Mouse (Mus musculus) forebrain, embryonic 11.5 days (tissue): ENCODE results near the gene Rpp25. TPM values are rescaled to one million over a fixed set of nuclear protein-coding genes. Genes with fewer than 3 reads are reported as not detected.

Experiments
- ATAC-seq: fragments of 200-750 bp; cut with Nextera tagmentation; replicated peaks from 2 replicates; pipeline ENCODE4 v1.8.0; 2017; ENCODE audit warnings: moderate TSS enrichment; ENCODE audit not compliant: low FRiP score
- DNase-seq: peaks from one replicate; pipeline ENCODE4 v3.0.0-alpha.2; 2017; ENCODE audit warnings: low spot score
- H3K27ac ChIP-seq: fragments of 300-500 bp; sonication (generic); 2 replicates; pipeline ENCODE4 v1.5.1; 2014; ENCODE audit warnings: low read depth, low read length
- H3K27me3 ChIP-seq: fragments of 300-500 bp; sonication (generic); 2 replicates; pipeline ENCODE4 v1.6.1; 2014; ENCODE audit warnings: mild to moderate bottlenecking, low read length, mixed read lengths; ENCODE audit not compliant: control insufficient read depth, insufficient read depth
- H3K36me3 ChIP-seq: fragments of 300-500 bp; sonication (generic); 2 replicates; pipeline ENCODE4 v1.6.1; 2014; ENCODE audit warnings: mild to moderate bottlenecking, low read length, moderate library complexity, mixed read lengths; ENCODE audit not compliant: control insufficient read depth, insufficient read depth
- H3K4me1 ChIP-seq: fragments of 300-500 bp; sonication (generic); replicated peaks from 2 replicates; pipeline ENCODE4 v1.6.1; 2014; ENCODE audit warnings: low read length, mixed read lengths; ENCODE audit not compliant: control insufficient read depth, insufficient read depth
- H3K4me2 ChIP-seq: fragments of 300-500 bp; sonication (generic); 2 replicates; pipeline ENCODE4 v1.6.1; 2014; ENCODE audit warnings: low read depth, mild to moderate bottlenecking, low read length, moderate library complexity, mixed read lengths; ENCODE audit not compliant: severe bottlenecking
- H3K4me3 ChIP-seq: fragments of 300-500 bp; sonication (generic); 2 replicates; pipeline ENCODE4 v1.5.1; 2014; ENCODE audit warnings: low read depth, low read length
- H3K9ac ChIP-seq: fragments of 300-500 bp; sonication (generic); 2 replicates; pipeline ENCODE4 v1.6.1; 2014; ENCODE audit warnings: low read length
- H3K9me3 ChIP-seq: fragments of 300-500 bp; sonication (generic); 2 replicates; pipeline ENCODE4 v1.6.1; 2016; ENCODE audit warnings: low read length, mixed read lengths; ENCODE audit not compliant: control insufficient read depth
- WGBS: fragments of 180-500 bp; shearing (Covaris S2); extraction: QIAGEN DNeasy Blood & Tissue Kit; methylation state at CpG from one replicate; pipeline ENCODE4 v1.1.7; 2014; 5-methylcytosine and 5-hydroxymethylcytosine counted together
- polyA plus RNA-seq: library from polyadenylated mRNA; unstranded; fragments of >200 nt; fragmentation: Nextera tagmentation; extraction: Ambion mirVana; gene quantifications from 2 replicates; pipeline ENCODE4 v1.2.1, GENCODE M21; 2014

The Rpp25 gene
- polyA plus RNA-seq, 1 experiment from 2014 or later = 1.5 TPM

DNA sequence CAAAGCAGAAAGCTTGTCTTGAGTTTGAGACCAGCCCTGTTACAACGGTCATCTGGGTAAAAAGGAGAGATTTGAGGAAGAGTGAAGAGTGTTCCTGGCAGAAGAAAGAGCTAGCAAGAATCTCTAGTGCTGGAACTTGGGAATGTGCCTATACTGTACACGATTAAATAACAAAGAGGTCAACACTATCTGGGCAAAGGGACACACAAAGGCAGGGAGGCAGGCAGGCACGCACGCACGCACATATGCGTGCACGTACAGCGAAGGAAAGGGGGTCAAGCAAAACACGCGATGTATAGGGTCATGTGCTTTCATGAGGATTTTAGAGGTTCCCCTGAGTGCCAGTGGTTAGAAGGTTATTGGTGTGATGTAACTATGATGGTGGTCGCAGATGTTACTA is 49.3 kb downstream of the Rpp25 start:
- ATAC-seq = no peak
- DNase-seq = no peak
- Histone ChIP-seq H3K4me3 (no peak overlapping the region), H3K4me1 (peaks cover 6% of the 10 kb centered on the region; the same call in 1 of the 2 replicates), H3K36me3 (no peaks in the 10 kb centered on the region; the same call in 1 of the 2 replicates), H3K9ac (no peak overlapping the region), H3K27ac (no peak overlapping the region), H3K4me2 (no peak overlapping the region), H3K27me3 (no peaks in the 10 kb centered on the region), H3K9me3 (no peaks in the 10 kb centered on the region)
- WGBS = 71% methylated on average over 11 of the region's 11 CpGs

GRCm38 (mm10) chr9:57554753-57555152 is 50.9 kb downstream of the Rpp25 start:
- no peak overlapping the region for H3K4me2 ChIP-seq
- ATAC-seq (no peak), DNase-seq (no peak)
- H3K36me3 ChIP-seq = no peaks in the 10 kb centered on the region
- no peak overlapping the region for H3K27ac ChIP-seq
- no peaks in the 10 kb centered on the region for H3K27me3 ChIP-seq
- 38% methylated on average over 3 of the region's 3 CpGs for WGBS
- H3K9ac ChIP-seq = no peak overlapping the region
- H3K4me1 ChIP-seq = peaks cover 6% of the 10 kb centered on the region; the same call in 1 of the 2 replicates
- no peak overlapping the region for H3K4me3 ChIP-seq
- H3K9me3 ChIP-seq = no peaks in the 10 kb centered on the region

Other genes with a start within 250 kb of the Rpp25 start
- gene 1700017B05Rik, start 241.4 kb upstream of the Rpp25 start, polyA plus RNA-seq = 12.5 TPM in 2 replicates
- gene Ppcdc, start 63.9 kb upstream of the Rpp25 start, polyA plus RNA-seq = 26.5 and 29.5 TPM in 2 replicates
- 15.5 and 17.4 TPM in 2 replicates for gene Scamp5, start 36.0 kb upstream of the Rpp25 start, polyA plus RNA-seq
- gene Cox5a, start 17.2 kb downstream of the Rpp25 start, polyA plus RNA-seq = 624 and 635 TPM in 2 replicates
- 21.0 TPM in 2 replicates for gene Fam219b, start 33.5 kb downstream of the Rpp25 start, polyA plus RNA-seq
- gene Mpi, start 48.7 kb downstream of the Rpp25 start, polyA plus RNA-seq = 55.1 and 65.5 TPM in 2 replicates
- gene Scamp2, start 56.9 kb downstream of the Rpp25 start, polyA plus RNA-seq = 57.7 and 58.2 TPM in 2 replicates
- gene Ulk3, start 85.4 kb downstream of the Rpp25 start, polyA plus RNA-seq = 12.6 and 15.1 TPM in 2 replicates
- 0.15 TPM in 1 of 2 replicates, not detected in the other for gene Cplx3, start 102.3 kb downstream of the Rpp25 start, polyA plus RNA-seq
- not detected in 2 replicates for gene Lman1l, start 116.7 kb downstream of the Rpp25 start, polyA plus RNA-seq
- 32.9 and 39.5 TPM in 2 replicates for gene Csk, start 149.6 kb downstream of the Rpp25 start, polyA plus RNA-seq
- not detected in 2 replicates for gene Cyp1a2, start 179.7 kb downstream of the Rpp25 start, polyA plus RNA-seq
- not detected in 2 replicates for gene Cyp1a1, start 183.9 kb downstream of the Rpp25 start, polyA plus RNA-seq
- 25.1 and 27.4 TPM in 2 replicates for gene Edc3, start 204.5 kb downstream of the Rpp25 start, polyA plus RNA-seq